Mouse (Mus musculus) hindbrain, embryonic 14.5 days (tissue): ENCODE data around the gene Pde3a. TPM values are rescaled to one million over a fixed set of nuclear protein-coding genes. Genes with fewer than 3 reads are reported as not detected.

Source experiments
- ATAC-seq: fragments of 200-750 bp; cut with Nextera tagmentation; 2 replicates; pipeline ENCODE4 v1.8.0; 2017; ENCODE audit warnings: moderate number of reproducible peaks, mild to moderate bottlenecking, moderate TSS enrichment, moderate library complexity; ENCODE audit not compliant: low FRiP score
- DNase-seq: peaks from one replicate; pipeline ENCODE4 v3.0.0-alpha.2; 2015; ENCODE audit warnings: low spot score
- H3K27ac ChIP-seq: fragments of 300-500 bp; sonication (generic); 2 replicates; pipeline ENCODE4 v1.5.1; 2014; ENCODE audit warnings: mild to moderate bottlenecking, moderate library complexity
- H3K27me3 ChIP-seq: fragments of 300-500 bp; sonication (generic); 2 replicates; pipeline ENCODE4 v1.6.1; 2014; ENCODE audit warnings: mild to moderate bottlenecking, low read length, mixed read lengths; ENCODE audit not compliant: control insufficient read depth, insufficient read depth
- H3K36me3 ChIP-seq: fragments of 300-500 bp; sonication (generic); replicated peaks from 2 replicates; pipeline ENCODE4 v1.6.1; 2014; ENCODE audit not compliant: control insufficient read depth, insufficient read depth
- H3K4me1 ChIP-seq: fragments of 300-500 bp; sonication (generic); replicated peaks from 2 replicates; pipeline ENCODE4 v1.6.1; 2014; ENCODE audit warnings: antibody characterized with exemption, low read length, mixed read lengths; ENCODE audit not compliant: control insufficient read depth, insufficient read depth
- H3K4me2 ChIP-seq: fragments of 300-500 bp; sonication (generic); replicated peaks from 2 replicates; pipeline ENCODE4 v1.6.1; 2014; ENCODE audit warnings: mild to moderate bottlenecking, moderate library complexity
- H3K4me3 ChIP-seq: fragments of 300-500 bp; sonication (generic); replicated peaks from 2 replicates; pipeline ENCODE4 v1.5.1; 2014; ENCODE audit warnings: mild to moderate bottlenecking, low read length
- H3K9ac ChIP-seq: fragments of 300-500 bp; sonication (generic); 2 replicates; pipeline ENCODE4 v1.6.1; 2014
- H3K9me3 ChIP-seq: fragments of 300-500 bp; sonication (generic); 2 replicates; pipeline ENCODE4 v1.6.1; 2016; ENCODE audit warnings: low read length; ENCODE audit not compliant: control insufficient read depth
- WGBS: fragments of 180-500 bp; shearing (Covaris S2); extraction: QIAGEN DNeasy Blood & Tissue Kit; methylation state at CpG from one replicate; pipeline ENCODE4 v1.1.7; 2014; 5-methylcytosine and 5-hydroxymethylcytosine counted together
- polyA plus RNA-seq: library from polyadenylated mRNA; unstranded; fragments of >200 nt; fragmentation: Nextera tagmentation; extraction: Ambion mirVana; gene quantifications from 2 replicates; pipeline ENCODE4 v1.2.1, GENCODE M21; 2014

Gene Pde3a
- 2.5 and 2.7 TPM in 2 replicates for polyA plus RNA-seq

- Histone ChIP-seq H3K27me3 (peaks cover 38% of the 10 kb centered on the region), H3K9me3 (no peaks in the 10 kb centered on the region), H3K27ac (no peak within 1 kb of the TSS), H3K4me1 (no peaks in the 10 kb centered on the region), H3K4me2 (peak within 1 kb of the TSS; percentile 93), H3K9ac (peak within 1 kb of the TSS; percentile 63), H3K4me3 (peak within 1 kb of the TSS; percentile 78), H3K36me3 (no peaks in the 10 kb centered on the region)
- peak; percentile 12; the same call in 1 of the 2 replicates for ATAC-seq
- no peak for DNase-seq
- WGBS: under 1% methylated on average over 25 of the region's 28 CpGs
Measured at GRCm38 (mm10) chr6:141248691-141249584, at the start of gene Pde3a. Gene Pde3a, plus strand, starts transcription at chr6:141249269.

GRCm38 (mm10) chr6:141200173-141200615 is 48.9 kb upstream of the Pde3a start:
- no peaks in the 10 kb centered on the region for H3K9me3 ChIP-seq
- no peak overlapping the region for H3K27ac ChIP-seq
- H3K4me3 ChIP-seq: no peak overlapping the region
- no peaks in the 10 kb centered on the region for H3K36me3 ChIP-seq
- H3K27me3 ChIP-seq: no peaks in the 10 kb centered on the region
- no peak overlapping the region for H3K4me2 ChIP-seq
- DNase-seq: no peak
- H3K4me1 ChIP-seq: no peaks in the 10 kb centered on the region
- peak; percentile 59; the same call in 1 of the 2 replicates for ATAC-seq
- no peak overlapping the region for H3K9ac ChIP-seq

- H3K36me3 ChIP-seq: no peaks in the 10 kb centered on the region
- no peak overlapping the region for H3K4me3 ChIP-seq
- H3K4me1 ChIP-seq: no peaks in the 10 kb centered on the region
- no peak overlapping the region for H3K27ac ChIP-seq
- no peak for DNase-seq
- no peak for ATAC-seq
- H3K27me3 ChIP-seq: no peaks in the 10 kb centered on the region
- 89% methylated on average over 6 of the region's 6 CpGs for WGBS
- H3K9ac ChIP-seq: no peak overlapping the region
- H3K9me3 ChIP-seq: no peaks in the 10 kb centered on the region
- H3K4me2 ChIP-seq: no peak overlapping the region
Measured at GRCm38 (mm10) chr6:141207531-141207930, 41.5 kb upstream of the Pde3a start.

- Histone ChIP-seq H3K36me3 (no peaks in the 10 kb centered on the region), H3K4me1 (no peaks in the 10 kb centered on the region), H3K27me3 (no peaks in the 10 kb centered on the region), H3K9me3 (no peaks in the 10 kb centered on the region), H3K4me2 (no peak overlapping the region), H3K4me3 (no peak overlapping the region), H3K27ac (no peak overlapping the region), H3K9ac (no peak overlapping the region)
- ATAC-seq (no peak), DNase-seq (no peak)
- WGBS: 86% methylated on average over 1 of the region's 1 CpGs
Measured at GRCm38 (mm10) chr6:141208283-141208872, 40.7 kb upstream of the Pde3a start.

- ATAC-seq (no peak), DNase-seq (no peak)
- Histone ChIP-seq H3K9me3 (no peaks in the 10 kb centered on the region), H3K4me3 (no peak overlapping the region), H3K36me3 (no peaks in the 10 kb centered on the region), H3K4me1 (no peaks in the 10 kb centered on the region), H3K4me2 (no peak overlapping the region), H3K27ac (no peak overlapping the region), H3K9ac (no peak overlapping the region), H3K27me3 (no peaks in the 10 kb centered on the region)
- WGBS: 89% methylated on average over 3 of the region's 3 CpGs
Measured at GRCm38 (mm10) chr6:141210021-141210420, 39.0 kb upstream of the Pde3a start.

- Histone ChIP-seq H3K27ac (no peak overlapping the region), H3K9ac (no peak overlapping the region), H3K36me3 (no peaks in the 10 kb centered on the region), H3K27me3 (no peaks in the 10 kb centered on the region), H3K4me1 (no peaks in the 10 kb centered on the region), H3K4me3 (no peak overlapping the region), H3K4me2 (no peak overlapping the region), H3K9me3 (no peaks in the 10 kb centered on the region)
- ATAC-seq (no peak), DNase-seq (no peak)
- WGBS: 74% methylated on average over 3 of the region's 3 CpGs
Measured at GRCm38 (mm10) chr6:141221081-141221480, 28.0 kb upstream of the Pde3a start.

- WGBS: 87% methylated on average over 15 of the region's 15 CpGs
- Histone ChIP-seq H3K4me1 (no peaks in the 10 kb centered on the region), H3K27me3 (no peaks in the 10 kb centered on the region), H3K9me3 (no peaks in the 10 kb centered on the region), H3K36me3 (no peaks in the 10 kb centered on the region), H3K4me3 (no peak overlapping the region), H3K9ac (no peak overlapping the region), H3K4me2 (no peak overlapping the region), H3K27ac (no peak overlapping the region)
- no peak for ATAC-seq
- DNase-seq: no peak
Measured at GRCm38 (mm10) chr6:141226851-141227657, 22.0 kb upstream of the Pde3a start.

GRCm38 (mm10) chr6:141227658-141228005 is 21.4 kb upstream of the Pde3a start:
- H3K9ac ChIP-seq: no peak overlapping the region
- ATAC-seq (no peak), DNase-seq (no peak)
- H3K4me3 ChIP-seq: no peak overlapping the region
- no peak overlapping the region for H3K4me2 ChIP-seq
- no peaks in the 10 kb centered on the region for H3K27me3 ChIP-seq
- no peaks in the 10 kb centered on the region for H3K9me3 ChIP-seq
- H3K4me1 ChIP-seq: no peaks in the 10 kb centered on the region
- WGBS: 78% methylated on average over 3 of the region's 3 CpGs
- H3K36me3 ChIP-seq: no peaks in the 10 kb centered on the region
- H3K27ac ChIP-seq: no peak overlapping the region

GRCm38 (mm10) chr6:141232756-141233382 is 16.2 kb upstream of the Pde3a start:
- no peak overlapping the region for H3K4me3 ChIP-seq
- DNase-seq: no peak
- WGBS: 56% methylated on average over 6 of the region's 6 CpGs
- H3K9ac ChIP-seq: no peak overlapping the region
- H3K9me3 ChIP-seq: no peaks in the 10 kb centered on the region
- ATAC-seq: no peak
- no peaks in the 10 kb centered on the region for H3K27me3 ChIP-seq
- no peak overlapping the region for H3K4me2 ChIP-seq
- H3K4me1 ChIP-seq: no peaks in the 10 kb centered on the region
- no peak overlapping the region for H3K27ac ChIP-seq
- no peaks in the 10 kb centered on the region for H3K36me3 ChIP-seq
